Mouse (Mus musculus) limb, embryonic 15.5 days (tissue): ENCODE results near the gene Nudt16l1. TPM values are rescaled to one million over a fixed set of nuclear protein-coding genes. Genes with fewer than 3 reads are reported as not detected.

ENCODE experiments used
- ATAC-seq: fragments of 200-750 bp; cut with Nextera tagmentation; 2 replicates; pipeline ENCODE4 v1.8.0; 2017; ENCODE audit warnings: low read depth, moderate TSS enrichment; ENCODE audit not compliant: insufficient number of reproducible peaks, low FRiP score, low TSS enrichment
- H3K27ac ChIP-seq: fragments of 300-500 bp; sonication (generic); 2 replicates; pipeline ENCODE4 v1.5.1; 2015; ENCODE audit warnings: moderate library complexity, mild to moderate bottlenecking, inconsistent platforms
- H3K27me3 ChIP-seq: fragments of 300-500 bp; sonication (generic); 2 replicates; pipeline ENCODE4 v1.6.1; 2015; ENCODE audit warnings: inconsistent platforms
- H3K36me3 ChIP-seq: fragments of 300-500 bp; sonication (generic); 2 replicates; pipeline ENCODE4 v1.6.1; 2015; ENCODE audit warnings: inconsistent platforms
- H3K4me1 ChIP-seq: fragments of 300-500 bp; sonication (generic); 2 replicates; pipeline ENCODE4 v1.6.1; 2015; ENCODE audit warnings: inconsistent platforms
- H3K4me2 ChIP-seq: fragments of 300-500 bp; sonication (generic); 2 replicates; pipeline ENCODE4 v1.6.1; 2015; ENCODE audit warnings: mild to moderate bottlenecking, inconsistent platforms
- H3K4me3 ChIP-seq: fragments of 300-500 bp; sonication (generic); 2 replicates; pipeline ENCODE4 v1.5.1; 2015; ENCODE audit warnings: mild to moderate bottlenecking, inconsistent platforms
- H3K9ac ChIP-seq: fragments of 300-500 bp; sonication (generic); 2 replicates; pipeline ENCODE4 v1.6.1; 2015; ENCODE audit warnings: inconsistent platforms
- H3K9me3 ChIP-seq: fragments of 300-500 bp; sonication (generic); 2 replicates; pipeline ENCODE4 v1.6.1; 2016; ENCODE audit warnings: inconsistent platforms
- WGBS: fragments of 180-500 bp; shearing (Covaris S2); methylation state at CpG from one replicate; pipeline ENCODE4 v1.1.7; 2015; 5-methylcytosine and 5-hydroxymethylcytosine counted together
- polyA plus RNA-seq: library from polyadenylated mRNA; unstranded; fragments of >200 nt; fragmentation: Nextera tagmentation; extraction: Ambion mirVana; gene quantifications from 2 replicates; pipeline ENCODE4 v1.2.1, GENCODE M21; 2015

The Nudt16l1 gene
- polyA plus RNA-seq, 1 experiment from 2014 or later, result 151 TPM

GRCm38 (mm10) chr16:4904878-4905277 lies 33.7 kb upstream of the Nudt16l1 start:
- ATAC-seq, result no peak
- no peaks in the 10 kb centered on the region for H3K27me3 ChIP-seq
- H3K4me3 ChIP-seq, result no peak overlapping the region
- H3K4me2 ChIP-seq, result no peak overlapping the region
- H3K4me1 ChIP-seq, result peaks cover 5% of the 10 kb centered on the region
- no peak overlapping the region for H3K9ac ChIP-seq
- H3K36me3 ChIP-seq, result peaks cover 20% of the 10 kb centered on the region
- H3K27ac ChIP-seq, result 0 out of 2 replicates have a peak overlapping the region, but pooled peaks have one; percentile 1
- H3K9me3 ChIP-seq, result no peaks in the 10 kb centered on the region
- 83% methylated on average over 3 of the region's 3 CpGs for WGBS

GRCm38 (mm10) chr16:4905591-4905990 lies 33.0 kb upstream of the Nudt16l1 start:
- ATAC-seq, result no peak

GRCm38 (mm10) chr16:4906559-4906958 lies 32.0 kb upstream of the Nudt16l1 start:
- H3K9ac ChIP-seq, result no peak overlapping the region

More at GRCm38 (mm10) chr16:4905591-4905990, 33.0 kb upstream of the Nudt16l1 start:
- Histone ChIP-seq H3K9me3 (no peaks in the 10 kb centered on the region), H3K27ac (no peak overlapping the region), H3K4me3 (no peak overlapping the region), H3K36me3 (peaks cover 27% of the 10 kb centered on the region), H3K27me3 (no peaks in the 10 kb centered on the region), H3K4me2 (no peak overlapping the region), H3K9ac (no peak overlapping the region), H3K4me1 (peaks cover 5% of the 10 kb centered on the region)
- 25% methylated on average over 1 of the region's 1 CpGs for WGBS

GRCm38 (mm10) chr16:4907386-4907785 lies 31.2 kb upstream of the Nudt16l1 start:
- H3K4me1 ChIP-seq, result peaks cover 5% of the 10 kb centered on the region
- H3K27me3 ChIP-seq, result no peaks in the 10 kb centered on the region
- peaks cover 44% of the 10 kb centered on the region for H3K36me3 ChIP-seq
- H3K9me3 ChIP-seq, result no peaks in the 10 kb centered on the region
- H3K4me2 ChIP-seq, result no peak overlapping the region
- no peak overlapping the region for H3K27ac ChIP-seq
- ATAC-seq, result no peak
- H3K9ac ChIP-seq, result no peak overlapping the region
- WGBS, result 80% methylated on average over 2 of the region's 2 CpGs
- no peak overlapping the region for H3K4me3 ChIP-seq

More at GRCm38 (mm10) chr16:4906559-4906958, 32.0 kb upstream of the Nudt16l1 start:
- Histone ChIP-seq H3K4me1 (peaks cover 5% of the 10 kb centered on the region), H3K4me3 (no peak overlapping the region), H3K36me3 (peaks cover 37% of the 10 kb centered on the region), H3K4me2 (no peak overlapping the region), H3K27me3 (no peaks in the 10 kb centered on the region), H3K27ac (no peak overlapping the region), H3K9me3 (no peaks in the 10 kb centered on the region)
- no peak for ATAC-seq

- no peak for ATAC-seq
- peaks cover 5% of the 10 kb centered on the region for H3K4me1 ChIP-seq
- H3K9ac ChIP-seq, result no peak overlapping the region
- H3K36me3 ChIP-seq, result peaks cover 49% of the 10 kb centered on the region
- WGBS, result 54% methylated on average over 4 of the region's 5 CpGs
- no peak overlapping the region for H3K27ac ChIP-seq
- no peaks in the 10 kb centered on the region for H3K27me3 ChIP-seq
- H3K4me3 ChIP-seq, result no peak overlapping the region
- H3K9me3 ChIP-seq, result no peaks in the 10 kb centered on the region
- H3K4me2 ChIP-seq, result no peak overlapping the region
Observed at GRCm38 (mm10) chr16:4907972-4908371, 30.6 kb upstream of the Nudt16l1 start.

GRCm38 (mm10) chr16:4909745-4910144 lies 28.8 kb upstream of the Nudt16l1 start:
- Histone ChIP-seq H3K9me3 (no peaks in the 10 kb centered on the region), H3K4me2 (no peak overlapping the region), H3K27me3 (no peaks in the 10 kb centered on the region), H3K27ac (no peak overlapping the region), H3K9ac (no peak overlapping the region), H3K4me1 (peaks cover 13% of the 10 kb centered on the region), H3K36me3 (peaks cover 62% of the 10 kb centered on the region), H3K4me3 (no peak overlapping the region)
- WGBS, result 95% methylated on average over 2 of the region's 2 CpGs
- no peak for ATAC-seq

- Histone ChIP-seq H3K27ac (no peak overlapping the region), H3K27me3 (no peaks in the 10 kb centered on the region), H3K4me3 (no peak overlapping the region), H3K4me2 (no peak overlapping the region), H3K9me3 (no peaks in the 10 kb centered on the region), H3K9ac (no peak overlapping the region), H3K4me1 (peaks cover 10% of the 10 kb centered on the region), H3K36me3 (peaks cover 69% of the 10 kb centered on the region)
- 93% methylated on average over 8 of the region's 8 CpGs for WGBS
- no peak for ATAC-seq
Observed at GRCm38 (mm10) chr16:4910758-4911157, 27.8 kb upstream of the Nudt16l1 start.

GRCm38 (mm10) chr16:4912074-4912648 lies 26.4 kb upstream of the Nudt16l1 start:
- H3K27ac ChIP-seq, result peak overlapping the region; percentile 75; the same call in 1 of the 2 replicates

GRCm38 (mm10) chr16:4912907-4913782 lies 25.4 kb upstream of the Nudt16l1 start:
- Histone ChIP-seq H3K4me2 (no peak overlapping the region), H3K4me1 (peaks cover 8% of the 10 kb centered on the region), H3K9me3 (no peaks in the 10 kb centered on the region), H3K27ac (peak overlapping the region; percentile 75), H3K27me3 (no peaks in the 10 kb centered on the region), H3K9ac (no peak overlapping the region), H3K36me3 (peaks cover 84% of the 10 kb centered on the region), H3K4me3 (no peak overlapping the region)
- WGBS, result 69% methylated on average over 11 of the region's 11 CpGs
- ATAC-seq, result no peak; the same call in 1 of the 2 replicates

More at GRCm38 (mm10) chr16:4912074-4912648, 26.4 kb upstream of the Nudt16l1 start:
- peaks cover 83% of the 10 kb centered on the region for H3K36me3 ChIP-seq
- no peaks in the 10 kb centered on the region for H3K9me3 ChIP-seq
- H3K4me2 ChIP-seq, result no peak overlapping the region
- ATAC-seq, result no peak
- WGBS, result 76% methylated on average over 10 of the region's 10 CpGs
- H3K27me3 ChIP-seq, result no peaks in the 10 kb centered on the region
- H3K4me3 ChIP-seq, result no peak overlapping the region
- no peak overlapping the region for H3K9ac ChIP-seq
- peaks cover 10% of the 10 kb centered on the region for H3K4me1 ChIP-seq

- H3K4me1 ChIP-seq, result peaks cover 8% of the 10 kb centered on the region
- H3K4me3 ChIP-seq, result no peak overlapping the region
- no peak overlapping the region for H3K9ac ChIP-seq
- ATAC-seq, result peak; percentile 60; the same call in 1 of the 2 replicates
- no peak overlapping the region for H3K4me2 ChIP-seq
- 36% methylated on average over 12 of the region's 12 CpGs for WGBS
- no peaks in the 10 kb centered on the region for H3K27me3 ChIP-seq
- H3K27ac ChIP-seq, result peak overlapping the region; percentile 75; the same call in 1 of the 2 replicates
- H3K36me3 ChIP-seq, result peaks cover 84% of the 10 kb centered on the region
- H3K9me3 ChIP-seq, result no peaks in the 10 kb centered on the region
Observed at GRCm38 (mm10) chr16:4913783-4914735, 24.5 kb upstream of the Nudt16l1 start.

- H3K27ac ChIP-seq, result no peak overlapping the region
- H3K36me3 ChIP-seq, result peaks cover 83% of the 10 kb centered on the region
- no peaks in the 10 kb centered on the region for H3K27me3 ChIP-seq
- WGBS, result 89% methylated on average over 3 of the region's 3 CpGs
- ATAC-seq, result no peak
- no peaks in the 10 kb centered on the region for H3K9me3 ChIP-seq
- no peak overlapping the region for H3K4me2 ChIP-seq
- peaks cover 8% of the 10 kb centered on the region for H3K4me1 ChIP-seq
- no peak overlapping the region for H3K9ac ChIP-seq
- H3K4me3 ChIP-seq, result no peak overlapping the region
Observed at GRCm38 (mm10) chr16:4915931-4916330, 22.6 kb upstream of the Nudt16l1 start.
